Mouse (Mus musculus): ENCODE results near the gene Adamts13. TPM values are rescaled to one million over a fixed set of nuclear protein-coding genes. Genes with fewer than 3 reads are reported as not detected.

The Adamts13 gene
- total and polyA plus RNA-seq, 3 experiments, result 19.7 to 130 TPM; not detected in 1

DNA sequence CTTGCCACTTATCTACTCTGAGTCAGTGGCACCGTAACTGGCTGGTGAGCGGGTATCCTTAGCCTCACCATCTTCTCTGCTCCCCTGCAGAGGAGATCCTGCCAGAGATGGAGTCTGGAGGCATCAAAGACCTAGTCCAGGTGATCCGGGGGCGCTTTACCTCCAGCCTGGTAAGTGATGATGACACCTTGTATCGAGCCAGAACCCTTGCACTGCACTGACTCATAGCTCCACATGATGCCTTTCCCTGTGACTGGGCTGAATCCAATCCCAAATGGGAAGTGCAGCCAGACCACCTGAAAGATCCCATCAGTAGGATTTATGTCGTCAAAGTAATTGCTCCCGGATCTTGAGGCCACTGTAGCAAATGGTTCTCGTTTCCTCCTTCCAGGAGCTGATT is 20.4 kb upstream of the Adamts13 start:
- H3K9me3 ChIP-seq (replicated peaks; ENCODE audit: insufficient read depth, low read length), result no peaks in the 10 kb centered on the region
- H3K4me3 ChIP-seq (ENCODE audit: control insufficient read depth in 1 of 2, insufficient read depth in 1 of 2, low read depth in 2 of 2, low read length in 2 of 2), result no peak overlapping the region
- DNase-seq (ENCODE audit: low read depth, low spot score), result no peak
- H3K9ac ChIP-seq (ENCODE audit: control insufficient read depth, low read depth, low read length, poor library complexity, severe bottlenecking), result no peak overlapping the region
- H3K36me3 ChIP-seq (ENCODE audit: control insufficient read depth in 1 of 2, insufficient read depth in 2 of 2, low read length in 2 of 2), result peaks cover 0 to 18% of the 10 kb centered on the region in 2 experiments; a peak in 2 of 4 replicates
- no peak for TF ChIP-seq RAD21 (IDR thresholded peaks at IDR 0.05; ENCODE audit: low read depth, low read length)
- no peak for TF ChIP-seq CHD1 (IDR thresholded peaks at IDR 0.05; ENCODE audit: low read depth, low read length)
- TF ChIP-seq POLR2AphosphoS2 (IDR thresholded peaks at IDR 0.05; ENCODE audit: low read length), result peak; percentile 3; the same call in 1 of the 2 replicates
- TF ChIP-seq JUND (IDR thresholded peaks at IDR 0.05; ENCODE audit: low read depth, low read length), result no peak
- H3K27me3 ChIP-seq (ENCODE audit: control insufficient read depth in 1 of 2, insufficient read depth in 2 of 2, low read length in 2 of 2), result no peaks in the 10 kb centered on the region
- no peaks in the 10 kb centered on the region for H3K4me1 ChIP-seq (ENCODE audit: control insufficient read depth in 1 of 2, insufficient read depth in 2 of 2, low read length in 2 of 2)
- no peaks in the 10 kb centered on the region for H3K79me2 ChIP-seq (ENCODE audit: control insufficient read depth, insufficient read depth, low read length, poor library complexity)
- H3K27ac ChIP-seq (ENCODE audit: control insufficient read depth, low read depth, low read length), result no peak overlapping the region

DNA sequence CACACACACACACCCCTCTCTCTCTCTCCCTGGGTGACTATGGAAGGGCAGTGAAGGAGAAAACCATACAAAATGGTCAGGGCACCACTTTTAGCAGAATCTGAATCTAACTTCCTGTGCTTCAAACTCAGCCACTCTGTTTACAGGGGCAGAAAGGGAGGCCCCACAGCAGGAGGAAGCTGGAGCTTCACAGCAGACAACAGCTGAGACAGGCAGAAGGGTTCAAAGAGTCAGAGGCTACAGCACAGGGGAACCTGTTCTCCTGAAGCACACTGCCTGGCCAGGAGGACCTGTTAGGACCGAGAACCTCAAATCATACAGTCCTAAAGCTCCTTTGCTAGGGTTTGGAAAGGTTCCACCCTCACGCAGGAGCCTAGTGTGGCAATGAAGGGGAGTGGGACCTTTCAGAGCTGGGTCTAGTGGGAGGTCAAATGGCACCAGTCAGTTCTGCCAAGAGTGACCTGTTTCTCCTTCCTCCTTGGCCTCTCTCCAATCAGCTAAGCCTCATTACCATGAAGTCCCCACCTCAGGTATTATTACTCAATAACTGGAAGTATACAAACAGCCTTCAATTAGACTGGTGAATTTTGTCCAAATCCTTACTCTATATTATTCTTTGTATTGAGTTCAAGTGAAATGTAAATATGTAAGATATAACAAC is 18.4 kb upstream of the Adamts13 start:
- H3K9me3 ChIP-seq (replicated peaks; ENCODE audit: insufficient read depth, low read length), result no peaks in the 10 kb centered on the region
- no peak for DNase-seq (ENCODE audit: low read depth, low spot score)
- TF ChIP-seq BHLHE40 (IDR thresholded peaks at IDR 0.05; ENCODE audit: borderline replicate concordance, low read depth, low read length), result no peak
- TF ChIP-seq TCF12 (IDR thresholded peaks at IDR 0.05; ENCODE audit: low read depth, low read length), result no peak
- no peak for TF ChIP-seq HCFC1 (IDR thresholded peaks at IDR 0.05; ENCODE audit: low read depth, low read length)
- no peak for TF ChIP-seq GABPA (IDR thresholded peaks at IDR 0.05; ENCODE audit: low read depth, low read length)
- no peak for TF ChIP-seq POLR2AphosphoS5 (IDR thresholded peaks at IDR 0.05; ENCODE audit: borderline replicate concordance, low read depth, low read length)
- no peak for TF ChIP-seq TBP (IDR thresholded peaks at IDR 0.05; ENCODE audit: low read depth, low read length)
- no peak for TF ChIP-seq CHD1 (IDR thresholded peaks at IDR 0.05; ENCODE audit: low read depth, low read length)
- no peak for TF ChIP-seq ZC3H11A (IDR thresholded peaks at IDR 0.05; ENCODE audit: low read depth, low read length)
- TF ChIP-seq KAT2A (conservative IDR thresholded peaks at IDR 0.05; ENCODE audit: low read depth, low read length), result no peak
- H3K27me3 ChIP-seq (ENCODE audit: control insufficient read depth in 1 of 2, insufficient read depth in 2 of 2, low read length in 2 of 2), result no peaks in the 10 kb centered on the region
- no peaks in the 10 kb centered on the region for H3K79me2 ChIP-seq (ENCODE audit: control insufficient read depth, insufficient read depth, low read length, poor library complexity)
- peaks cover 0 to 21% of the 10 kb centered on the region in 2 experiments; a peak in 2 of 4 replicates for H3K36me3 ChIP-seq (ENCODE audit: control insufficient read depth in 1 of 2, insufficient read depth in 2 of 2, low read length in 2 of 2)
- H3K4me1 ChIP-seq (ENCODE audit: control insufficient read depth in 1 of 2, insufficient read depth in 2 of 2, low read length in 2 of 2), result no peaks in the 10 kb centered on the region
- no peak overlapping the region for H3K4me3 ChIP-seq (ENCODE audit: control insufficient read depth in 1 of 2, insufficient read depth in 1 of 2, low read depth in 2 of 2, low read length in 2 of 2)
- no peak overlapping the region for H3K27ac ChIP-seq (ENCODE audit: control insufficient read depth, low read depth, low read length)
- no peak overlapping the region for H3K9ac ChIP-seq (ENCODE audit: control insufficient read depth, low read depth, low read length, poor library complexity, severe bottlenecking)

DNA sequence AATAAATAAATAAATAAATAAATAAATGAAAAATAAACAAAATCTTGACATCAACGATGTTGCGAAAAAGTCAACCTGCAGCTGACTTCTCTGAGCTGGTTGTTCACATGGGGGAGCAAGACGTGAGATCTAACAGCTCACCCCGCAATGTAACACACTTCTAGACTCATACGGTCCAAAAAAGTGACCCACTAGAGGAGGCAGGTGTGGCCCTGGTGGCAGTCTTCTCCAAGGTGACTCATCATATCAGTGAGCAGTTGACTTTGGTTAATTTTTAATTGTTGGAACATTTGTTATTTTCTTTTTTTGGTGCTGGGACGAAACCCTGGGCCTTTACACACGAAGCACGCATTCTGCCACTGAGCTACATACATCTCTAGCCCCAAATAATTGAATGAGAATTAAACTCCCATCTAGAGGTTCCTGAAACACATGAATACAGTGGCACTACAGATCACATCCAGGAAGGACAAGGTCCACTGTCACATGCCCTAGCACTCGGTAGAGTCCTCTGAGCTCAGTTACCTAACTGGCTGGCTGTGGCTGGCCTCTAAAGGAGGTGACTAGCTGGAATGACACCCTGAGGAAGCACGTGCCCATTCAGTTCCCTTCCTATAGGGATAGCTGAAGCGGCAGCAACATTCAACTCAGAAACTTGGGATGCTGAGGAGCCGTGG is 16.3 kb upstream of the Adamts13 start:
- no peak for TF ChIP-seq MYB (IDR thresholded peaks at IDR 0.05; ENCODE audit: low read depth, low read length)
- no peak overlapping the region for H3K9ac ChIP-seq (ENCODE audit: control insufficient read depth, low read depth, low read length, poor library complexity, severe bottlenecking)
- peaks cover 5 to 23% of the 10 kb centered on the region in 2 experiments for H3K36me3 ChIP-seq (ENCODE audit: control insufficient read depth in 1 of 2, insufficient read depth in 2 of 2, low read length in 2 of 2)
- peaks cover 1% of the 10 kb centered on the region in 2 experiments; a peak in 1 of 4 replicates for H3K4me1 ChIP-seq (ENCODE audit: control insufficient read depth in 1 of 2, insufficient read depth in 2 of 2, low read length in 2 of 2)
- no peaks in the 10 kb centered on the region for H3K27me3 ChIP-seq (ENCODE audit: control insufficient read depth in 1 of 2, insufficient read depth in 2 of 2, low read length in 2 of 2)
- no peak for DNase-seq (ENCODE audit: low read depth, low spot score)
- no peaks in the 10 kb centered on the region for H3K9me3 ChIP-seq (replicated peaks; ENCODE audit: insufficient read depth, low read length)
- no peak overlapping the region for H3K27ac ChIP-seq (ENCODE audit: control insufficient read depth, low read depth, low read length)
- H3K4me3 ChIP-seq (ENCODE audit: control insufficient read depth in 1 of 2, insufficient read depth in 1 of 2, low read depth in 2 of 2, low read length in 2 of 2), result no peak overlapping the region
- H3K79me2 ChIP-seq (ENCODE audit: control insufficient read depth, insufficient read depth, low read length, poor library complexity), result peaks cover 7% of the 10 kb centered on the region
